In genomic region chr11:113339770-113340169, GRCm38 (mm10) we compare ENCODE assay signal across 10 mouse cellular contexts.
DNase-seq lines count a peak whose midpoint lies in the region; TF ChIP-seq lines count a peak whose summit lies in the region.
"Had no signal": no experiment of that assay in that cellular context is flagged by ENCODE, and none has a peak within 500 bp of the region (broad histone marks: within the 10 kb centered on the region; RNA-seq: fewer than 3 reads in every experiment).

No protein-coding gene starts in this region.

- no peak overlapping the region for H3K4me3 ChIP-seq in layer of hippocampus, adult 2 months
- H3K4me3 ChIP-seq: embryonic facial prominence, embryonic 12.5 days had no signal

- no peak for DNase-seq in layer of hippocampus, adult 2 months (ENCODE audit: low spot score in 2 of 2)
- no peak for DNase-seq in layer of hippocampus, postnatal 10 days (ENCODE audit: low spot score in 2 of 2)
- peak; percentile 38 for DNase-seq in T-cell, adult 2 months (ENCODE audit: low spot score)
- peak; percentile 54 to 58 for DNase-seq in left cerebral cortex, postnatal 36 days (ENCODE audit: low spot score in 2 of 2)
- DNase-seq in telencephalon, adult 2 months (ENCODE audit: low read depth, low spot score): peak; percentile 73
- no peak for DNase-seq in adrenal gland, adult 18-20 months (ENCODE audit: low spot score in 2 of 2)
- no peak for DNase-seq in kidney, adult 9 months
- DNase-seq in cerebellum, adult 18-20 months: no peak

- TF ChIP-seq CTCF in layer of hippocampus, adult 2 months (conservative IDR thresholded peaks at IDR 0.05): no peak

- peak overlapping the region; percentile 46 for H3K27ac ChIP-seq in layer of hippocampus, adult 2 months
- H3K27ac ChIP-seq: embryonic facial prominence, embryonic 12.5 days; hindbrain, postnatal 0 days had no signal

- intact Hi-C loops in left cerebral cortex, postnatal 36 days (cut with DNase I): no loop called here

Comparison
In these comparisons a context has a peak if more than half of its experiments do, and no peak if none do; other contexts are left out.
1. DNase-seq: peak in T-cell, adult 2 months (single experiment), left cerebral cortex, postnatal 36 days (2 of 2) and telencephalon, adult 2 months (single experiment); none in layer of hippocampus, adult 2 months (0 of 2), layer of hippocampus, postnatal 10 days (0 of 2), adrenal gland, adult 18-20 months (0 of 2), kidney, adult 9 months (single experiment) and cerebellum, adult 18-20 months (0 of 2).